Mouse (Mus musculus) adipose tissue, adult 10 weeks (tissue): ENCODE measurements around the gene Chrna7. TPM values are rescaled to one million over a fixed set of nuclear protein-coding genes. Genes with fewer than 3 reads are reported as not detected.

Source experiments
- polyA plus RNA-seq: library from polyadenylated mRNA; stranded (reverse); fragments of 350-450 nt; fragmentation: Illumina TruSeq; extraction: RNeasy Lipid Tissue Mini Kit (QIAGEN cat#74804); gene quantifications from one replicate; pipeline ENCODE4 v1.2.3, GENCODE M21; 2014; ENCODE audit warnings: low read depth, low replicate concordance

Gene Chrna7
- not detected for polyA plus RNA-seq

GRCm38 (mm10) chr7:63212084-63212723, at the start of gene Chrna7:
Chrna7 (minus strand) TSS chr7:63212569.

Other genes with a start within 250 kb of the Chrna7 start
- gene Otud7a, start 232.2 kb upstream of the Chrna7 start, polyA plus RNA-seq: not detected